Mouse (Mus musculus) myocyte (in vitro differentiated cells): ENCODE results near the gene Cdc42bpa.

ENCODE experiments used
- MAX ChIP-seq: IDR thresholded peaks from one replicate; pipeline ENCODE4 v1.6.1; 2011; ENCODE audit warnings: low read depth, mild to moderate bottlenecking, control low read depth
- MYOG ChIP-seq, 3 experiments: IDR thresholded peaks; one replicate each; pipeline ENCODE4 v1.6.1; 2011; ENCODE audit warnings: control low read depth in 2 of 3, low read depth in 2 of 3, mild to moderate bottlenecking in 2 of 3; ENCODE audit not compliant: insufficient read length in 2 of 3, control insufficient read depth in 1 of 3, insufficient read depth in 1 of 3
- POLR2A ChIP-seq: IDR thresholded peaks from one replicate; pipeline ENCODE4 v1.6.1; 2011; ENCODE audit warnings: low read depth, mild to moderate bottlenecking, control low read depth, moderate library complexity; ENCODE audit not compliant: insufficient read length
- POLR2AphosphoS2 ChIP-seq: IDR thresholded peaks from one replicate; pipeline ENCODE4 v1.6.1; 2011; ENCODE audit warnings: low read depth, control low read depth; ENCODE audit not compliant: insufficient read length
- TCF12 ChIP-seq: IDR thresholded peaks from one replicate; pipeline ENCODE4 v1.6.1; 2011; ENCODE audit warnings: mild to moderate bottlenecking, control low read depth; ENCODE audit not compliant: poor library complexity, insufficient read depth, severe bottlenecking
- USF1 ChIP-seq: IDR thresholded peaks from one replicate; pipeline ENCODE4 v1.6.1; 2011; ENCODE audit warnings: low read depth, mild to moderate bottlenecking, control low read depth, moderate library complexity

- no peak for TF ChIP-seq MAX
- TF ChIP-seq POLR2A, result no peak
- no peak for TF ChIP-seq MYOG (IDR thresholded peaks at IDR 0.05; ENCODE audit: control insufficient read depth in 1 of 3, insufficient read depth in 1 of 3, insufficient read length in 2 of 3, low read depth in 2 of 3)
- TF ChIP-seq POLR2AphosphoS2, result no peak
- TF ChIP-seq USF1, result no peak
- TF ChIP-seq TCF12, result no peak
These were observed 32.0 kb downstream of the Cdc42bpa start for GRCm38 (mm10) chr1:179992255-179992654.
